Mouse (Mus musculus): ENCODE measurements around the gene Bmp6.

GRCm38 (mm10) chr13:38342598-38342997 is 2.3 kb upstream of the Bmp6 start:
- TF ChIP-seq POLR2A (IDR thresholded peaks at IDR 0.05; ENCODE audit: low read depth, low read length) (no peak), CTCF (IDR thresholded peaks at IDR 0.05; ENCODE audit: extremely low read depth, insufficient read depth, insufficient read length, insufficient replicate concordance) (no peak)
